Mouse (Mus musculus): ENCODE measurements at regions not wholly inside any gene's neighbourhood (a gene's known extent, or its start where the extent isn't known, plus 50 kb on each side); places are given as distances from the start of the nearest gene placed in this dataset.

GRCm38 (mm10) chr10:125725077-125725680 lies 240.8 kb upstream of the Lrig3 start:
- Histone ChIP-seq H3ac (ENCODE audit: control insufficient read depth, insufficient read length, low read depth) (no peak overlapping the region), H3K4me3 (ENCODE audit: insufficient read depth, poor library complexity, severe bottlenecking) (no peak overlapping the region), H3K79me3 (ENCODE audit: low read depth) (no peaks in the 10 kb centered on the region), H3K79me2 (ENCODE audit: control insufficient read depth, insufficient read depth) (no peaks in the 10 kb centered on the region), H3K36me3 (ENCODE audit: control insufficient read depth, insufficient read depth) (no peaks in the 10 kb centered on the region), H3K27me3 (ENCODE audit: control insufficient read depth, insufficient read depth, insufficient read length) (no peaks in the 10 kb centered on the region)
- TF ChIP-seq CTCF (IDR thresholded peaks at IDR 0.05; ENCODE audit: control insufficient read depth, insufficient read depth, insufficient read length) (no peak), FOSL1 (IDR thresholded peaks at IDR 0.05; ENCODE audit: insufficient read depth, low read length, poor library complexity, severe bottlenecking) (no peak), CEBPB (IDR thresholded peaks at IDR 0.05; ENCODE audit: low read depth) (no peak), MAX (IDR thresholded peaks at IDR 0.05) (no peak), MYOD1 (IDR thresholded peaks at IDR 0.05; ENCODE audit: control insufficient read depth, insufficient read length, low read depth) (no peak), USF1 (IDR thresholded peaks at IDR 0.05; ENCODE audit: low read depth) (no peak), MYOG (IDR thresholded peaks at IDR 0.05; ENCODE audit: control insufficient read depth, extremely low read depth, insufficient read length) (no peak)

DNA sequence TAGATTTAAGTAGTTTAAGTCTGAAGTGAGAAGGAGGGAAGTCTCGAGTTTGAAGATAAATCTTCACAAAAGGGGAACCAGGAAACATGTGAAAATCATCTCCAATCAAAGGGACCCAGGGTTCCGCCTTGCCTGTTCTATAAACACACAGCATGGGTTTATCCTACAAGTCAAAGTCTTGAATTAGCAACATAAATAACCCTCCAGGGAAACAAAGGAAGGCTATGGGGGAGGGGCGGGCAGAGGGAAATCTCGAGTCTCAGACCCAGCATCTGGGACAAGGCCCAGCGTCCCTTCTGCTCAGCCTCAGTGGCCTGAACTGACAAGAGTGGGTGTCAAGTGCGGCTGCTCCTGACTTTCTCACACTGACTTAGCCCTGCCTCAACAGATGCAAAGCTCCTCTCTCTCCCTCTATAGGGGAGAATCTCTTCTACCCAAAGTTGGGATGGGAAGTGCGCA lies 240.3 kb upstream of the Lrig3 start:
- Histone ChIP-seq H3K79me3 (ENCODE audit: low read depth) (no peaks in the 10 kb centered on the region), H3K79me2 (ENCODE audit: control insufficient read depth, insufficient read depth) (no peaks in the 10 kb centered on the region), H3K4me3 (ENCODE audit: insufficient read depth, poor library complexity, severe bottlenecking) (no peak overlapping the region), H3ac (ENCODE audit: control insufficient read depth, insufficient read length, low read depth) (no peak overlapping the region), H3K27me3 (ENCODE audit: control insufficient read depth, insufficient read depth, insufficient read length) (no peaks in the 10 kb centered on the region), H3K36me3 (ENCODE audit: control insufficient read depth, insufficient read depth) (no peaks in the 10 kb centered on the region)
- TF ChIP-seq FOSL1 (IDR thresholded peaks at IDR 0.05; ENCODE audit: insufficient read depth, low read length, poor library complexity, severe bottlenecking) (no peak), CEBPB (IDR thresholded peaks at IDR 0.05; ENCODE audit: low read depth) (no peak), MYOG (IDR thresholded peaks at IDR 0.05; ENCODE audit: control insufficient read depth, extremely low read depth, insufficient read length) (no peak), CTCF (IDR thresholded peaks at IDR 0.05; ENCODE audit: control insufficient read depth, insufficient read depth, insufficient read length) (no peak), USF1 (IDR thresholded peaks at IDR 0.05; ENCODE audit: low read depth) (no peak), MAX (IDR thresholded peaks at IDR 0.05) (no peak), MYOD1 (IDR thresholded peaks at IDR 0.05; ENCODE audit: control insufficient read depth, insufficient read length, low read depth) (no peak)

DNA sequence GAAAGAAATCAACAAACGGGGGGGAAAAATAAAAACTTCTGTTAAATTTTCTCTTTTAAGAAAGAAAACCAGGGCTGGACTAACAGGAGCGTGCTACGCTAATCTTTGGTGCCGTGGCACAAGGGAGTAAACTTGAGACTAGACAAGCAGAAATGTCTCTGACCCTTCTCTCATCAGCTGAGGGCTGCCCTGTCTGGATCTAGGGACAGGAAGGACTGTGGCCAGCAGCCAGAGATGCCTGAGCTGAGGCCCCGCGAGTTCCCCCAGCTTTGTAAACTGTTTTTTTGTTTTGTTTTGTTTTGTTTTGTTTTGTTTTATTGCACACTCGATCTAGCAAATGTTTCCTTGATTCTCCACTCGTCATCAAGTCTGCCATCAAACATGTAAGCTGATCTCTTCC lies 239.4 kb upstream of the Lrig3 start:
- Histone ChIP-seq H3K36me3 (ENCODE audit: control insufficient read depth, insufficient read depth) (no peaks in the 10 kb centered on the region), H3K79me2 (ENCODE audit: control insufficient read depth, insufficient read depth) (no peaks in the 10 kb centered on the region), H3ac (ENCODE audit: control insufficient read depth, insufficient read length, low read depth) (no peak overlapping the region), H3K27me3 (ENCODE audit: control insufficient read depth, insufficient read depth, insufficient read length) (no peaks in the 10 kb centered on the region), H3K4me3 (ENCODE audit: insufficient read depth, poor library complexity, severe bottlenecking) (no peak overlapping the region), H3K79me3 (ENCODE audit: low read depth) (no peaks in the 10 kb centered on the region)
- TF ChIP-seq CEBPB (IDR thresholded peaks at IDR 0.05; ENCODE audit: low read depth) = no peak
- TF ChIP-seq CTCF (IDR thresholded peaks at IDR 0.05; ENCODE audit: control insufficient read depth, insufficient read depth, insufficient read length) = no peak
- no peak for TF ChIP-seq USF1 (IDR thresholded peaks at IDR 0.05; ENCODE audit: low read depth)
- TF ChIP-seq MYOD1 (IDR thresholded peaks at IDR 0.05; ENCODE audit: control insufficient read depth, insufficient read length, low read depth) = no peak
- no peak for TF ChIP-seq MYOG (IDR thresholded peaks at IDR 0.05; ENCODE audit: control insufficient read depth, extremely low read depth, insufficient read length)
- no peak for TF ChIP-seq MAX (IDR thresholded peaks at IDR 0.05)
- no peak for TF ChIP-seq FOSL1 (IDR thresholded peaks at IDR 0.05; ENCODE audit: insufficient read depth, low read length, poor library complexity, severe bottlenecking)

DNA sequence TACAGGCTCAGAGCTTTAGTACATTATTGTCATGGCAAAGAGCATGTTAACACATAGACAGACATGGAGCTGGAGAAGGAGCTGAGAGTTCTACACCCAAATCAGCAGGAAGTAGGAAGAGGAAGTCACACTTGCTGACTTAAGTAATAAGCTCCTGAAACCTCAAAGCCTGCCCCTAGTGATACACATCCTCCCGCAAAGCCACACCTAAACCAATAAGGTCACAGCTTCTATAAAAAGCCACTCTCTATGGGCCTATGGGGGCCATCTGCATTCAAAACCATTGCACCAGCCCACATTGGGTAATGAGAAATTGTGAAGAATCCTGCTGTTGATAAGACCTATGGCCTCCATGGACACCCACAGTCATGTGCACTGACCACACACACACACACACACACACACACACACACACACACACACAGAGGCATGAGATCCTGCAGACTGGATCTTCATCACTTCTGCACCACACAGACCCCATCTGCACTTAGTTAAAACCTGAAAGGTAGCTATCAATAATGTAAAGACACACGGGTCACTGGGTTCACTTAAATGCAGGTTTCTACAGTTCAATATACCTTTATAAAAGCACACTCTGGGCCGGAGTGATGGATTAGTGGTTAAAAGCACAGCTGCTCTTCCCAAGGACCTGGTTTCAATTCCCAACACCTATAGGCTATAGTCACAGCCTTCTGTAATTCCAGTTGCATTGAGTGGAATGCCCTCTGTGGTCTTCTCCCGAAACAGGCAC lies 230.0 kb upstream of the Lrig3 start:
- Histone ChIP-seq H3K79me3 (ENCODE audit: low read depth) (no peaks in the 10 kb centered on the region), H3K36me3 (ENCODE audit: control insufficient read depth, insufficient read depth) (no peaks in the 10 kb centered on the region), H3K79me2 (ENCODE audit: control insufficient read depth, insufficient read depth) (no peaks in the 10 kb centered on the region), H3K4me3 (ENCODE audit: insufficient read depth, poor library complexity, severe bottlenecking) (no peak overlapping the region), H3ac (ENCODE audit: control insufficient read depth, insufficient read length, low read depth) (no peak overlapping the region), H3K27me3 (ENCODE audit: control insufficient read depth, insufficient read depth, insufficient read length) (no peaks in the 10 kb centered on the region)
- no peak for TF ChIP-seq MYOD1 (IDR thresholded peaks at IDR 0.05; ENCODE audit: control insufficient read depth, insufficient read length, low read depth)

DNA sequence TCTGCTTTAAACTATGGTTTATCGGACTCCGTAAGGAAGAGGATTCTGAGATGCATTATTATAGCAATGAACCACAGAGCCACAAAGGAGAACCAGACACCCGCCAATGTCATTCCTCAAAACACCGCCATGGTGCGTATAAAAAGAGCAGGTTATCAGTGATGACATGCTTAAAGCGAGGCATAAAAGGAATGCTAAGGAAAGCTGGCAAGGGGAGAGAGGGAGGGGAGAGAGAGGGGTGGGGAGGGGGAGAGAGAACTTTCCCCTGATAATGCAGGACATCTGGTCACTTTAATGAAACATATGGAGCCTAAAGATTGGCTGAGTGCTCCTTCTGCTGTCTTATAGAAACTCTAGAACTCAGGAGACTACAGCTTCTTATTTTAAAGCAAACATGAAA lies 222.8 kb upstream of the Lrig3 start:
- Histone ChIP-seq H3ac (ENCODE audit: control insufficient read depth, insufficient read length, low read depth) (no peak overlapping the region), H3K36me3 (ENCODE audit: control insufficient read depth, insufficient read depth) (no peaks in the 10 kb centered on the region), H3K79me2 (ENCODE audit: control insufficient read depth, insufficient read depth) (no peaks in the 10 kb centered on the region), H3K27me3 (ENCODE audit: control insufficient read depth, insufficient read depth, insufficient read length) (no peaks in the 10 kb centered on the region), H3K79me3 (ENCODE audit: low read depth) (no peaks in the 10 kb centered on the region), H3K4me3 (ENCODE audit: insufficient read depth, poor library complexity, severe bottlenecking) (no peak overlapping the region)
- TF ChIP-seq CEBPB (IDR thresholded peaks at IDR 0.05; ENCODE audit: low read depth) = no peak
- no peak for TF ChIP-seq MYOG (IDR thresholded peaks at IDR 0.05; ENCODE audit: control insufficient read depth, extremely low read depth, insufficient read length)
- no peak for TF ChIP-seq MYOD1 (IDR thresholded peaks at IDR 0.05; ENCODE audit: control insufficient read depth, insufficient read length, low read depth)
- no peak for TF ChIP-seq FOSL1 (IDR thresholded peaks at IDR 0.05; ENCODE audit: insufficient read depth, low read length, poor library complexity, severe bottlenecking)
- no peak for TF ChIP-seq MAX (IDR thresholded peaks at IDR 0.05)
- no peak for TF ChIP-seq CTCF (IDR thresholded peaks at IDR 0.05; ENCODE audit: control insufficient read depth, insufficient read depth, insufficient read length)
- no peak for TF ChIP-seq USF1 (IDR thresholded peaks at IDR 0.05; ENCODE audit: low read depth)

Measured in C2C12 (cell line).